Mouse (Mus musculus): ENCODE measurements around the gene Zfp667. TPM values are rescaled to one million over a fixed set of nuclear protein-coding genes. Genes with fewer than 3 reads are reported as not detected.

Gene Zfp667
- total and polyA plus RNA-seq, 2 experiments from 2014 or later, result 5.2 to 12.4 TPM

- H3K36me3 ChIP-seq (ENCODE audit: insufficient read depth, low read length), result no peaks in the 10 kb centered on the region
- H3K9ac ChIP-seq (replicated peaks; ENCODE audit: low read length, poor library complexity, severe bottlenecking), result no peak overlapping the region
- no peaks in the 10 kb centered on the region for H3K4me1 ChIP-seq (ENCODE audit: insufficient read depth, low read length)
- 60% methylated on average over 8 of the region's 8 CpGs for WGBS
- no peak overlapping the region for H3K4me2 ChIP-seq (ENCODE audit: low read depth, low read length, poor library complexity, severe bottlenecking)
- no peak for DNase-seq (ENCODE audit: low spot score)
- no peaks in the 10 kb centered on the region for H3K27me3 ChIP-seq (ENCODE audit: insufficient read depth, low read length)
- no peak for ATAC-seq (ENCODE audit: low FRiP score)
- no peak overlapping the region for H3K27ac ChIP-seq (ENCODE audit: low read depth, low read length)
- H3K9me3 ChIP-seq (ENCODE audit: low read length), result 0 out of 2 replicates have a peak, but pooled peaks cover 3% of the 10 kb centered on the region
- H3K4me3 ChIP-seq (ENCODE audit: low read depth, low read length), result no peak overlapping the region
- peak; percentile 63 for TF ChIP-seq CTCF (IDR thresholded peaks at IDR 0.05)
These were observed 20.7 kb upstream of the Zfp667 start for GRCm38 (mm10) chr7:6265695-6266094.

- TF ChIP-seq CTCF (IDR thresholded peaks at IDR 0.05), result no peak
- ATAC-seq (ENCODE audit: low FRiP score), result no peak
These were observed 8.5 kb upstream of the Zfp667 start for GRCm38 (mm10) chr7:6277906-6278305.

GRCm38 (mm10) chr7:6282749-6283148 lies 3.6 kb upstream of the Zfp667 start:
- Histone ChIP-seq H3K9me3 (ENCODE audit: low read length) (no peaks in the 10 kb centered on the region), H3K4me2 (ENCODE audit: low read depth, low read length, poor library complexity, severe bottlenecking) (peak overlapping the region; percentile 57), H3K27ac (ENCODE audit: low read depth, low read length) (peak overlapping the region; percentile 79; the same call in 1 of the 2 replicates), H3K4me3 (ENCODE audit: low read depth, low read length) (peak overlapping the region; percentile 45), H3K27me3 (ENCODE audit: insufficient read depth, low read length) (no peaks in the 10 kb centered on the region), H3K4me1 (ENCODE audit: insufficient read depth, low read length) (peaks cover 5% of the 10 kb centered on the region), H3K9ac (replicated peaks; ENCODE audit: low read length, poor library complexity, severe bottlenecking) (no peak overlapping the region; the same call in 1 of the 2 replicates), H3K36me3 (ENCODE audit: insufficient read depth, low read length) (no peaks in the 10 kb centered on the region)
- WGBS, result 0% methylated on average over 1 of the region's 1 CpGs
- peak; percentile 85 for TF ChIP-seq CTCF (IDR thresholded peaks at IDR 0.05)
- ATAC-seq (ENCODE audit: low FRiP score) (no peak), DNase-seq (ENCODE audit: low spot score) (peak; percentile 87)

More at GRCm38 (mm10) chr7:6277906-6278305, 8.5 kb upstream of the Zfp667 start:
- H3K4me3 ChIP-seq (ENCODE audit: low read depth, low read length), result no peak overlapping the region
- no peaks in the 10 kb centered on the region for H3K4me1 ChIP-seq (ENCODE audit: insufficient read depth, low read length)
- H3K27me3 ChIP-seq (ENCODE audit: insufficient read depth, low read length), result no peaks in the 10 kb centered on the region
- H3K9me3 ChIP-seq (ENCODE audit: low read length), result no peaks in the 10 kb centered on the region
- 53% methylated on average over 3 of the region's 3 CpGs for WGBS
- H3K27ac ChIP-seq (ENCODE audit: low read depth, low read length), result no peak overlapping the region
- no peak overlapping the region for H3K9ac ChIP-seq (replicated peaks; ENCODE audit: low read length, poor library complexity, severe bottlenecking)
- no peaks in the 10 kb centered on the region for H3K36me3 ChIP-seq (ENCODE audit: insufficient read depth, low read length)
- H3K4me2 ChIP-seq (ENCODE audit: low read depth, low read length, poor library complexity, severe bottlenecking), result no peak overlapping the region
- no peak for DNase-seq (ENCODE audit: low spot score)

GRCm38 (mm10) chr7:6283451-6284075 lies 2.8 kb upstream of the Zfp667 start:
- WGBS, result under 1% methylated on average over 23 of the region's 23 CpGs
- peak; percentile 75 for ATAC-seq (ENCODE audit: low FRiP score)

GRCm38 (mm10) chr7:6284442-6285012 lies 1.9 kb upstream of the Zfp667 start:
- ATAC-seq (ENCODE audit: low FRiP score) (no peak), DNase-seq (ENCODE audit: low spot score) (no peak)
- Histone ChIP-seq H3K4me2 (ENCODE audit: low read depth, low read length, poor library complexity, severe bottlenecking) (no peak overlapping the region), H3K9ac (replicated peaks; ENCODE audit: low read length, poor library complexity, severe bottlenecking) (no peak overlapping the region), H3K4me3 (ENCODE audit: low read depth, low read length) (no peak overlapping the region), H3K4me1 (ENCODE audit: insufficient read depth, low read length) (peaks cover 5% of the 10 kb centered on the region), H3K9me3 (ENCODE audit: low read length) (no peaks in the 10 kb centered on the region), H3K27ac (ENCODE audit: low read depth, low read length) (peak overlapping the region; percentile 79; the same call in 1 of the 2 replicates), H3K36me3 (ENCODE audit: insufficient read depth, low read length) (no peaks in the 10 kb centered on the region), H3K27me3 (ENCODE audit: insufficient read depth, low read length) (no peaks in the 10 kb centered on the region)
- TF ChIP-seq CTCF (IDR thresholded peaks at IDR 0.05), result no peak
- 85% methylated on average over 4 of the region's 4 CpGs for WGBS

More at GRCm38 (mm10) chr7:6283451-6284075, 2.8 kb upstream of the Zfp667 start:
- Histone ChIP-seq H3K27me3 (ENCODE audit: insufficient read depth, low read length) (no peaks in the 10 kb centered on the region), H3K27ac (ENCODE audit: low read depth, low read length) (peak overlapping the region; percentile 79), H3K9me3 (ENCODE audit: low read length) (no peaks in the 10 kb centered on the region), H3K4me2 (ENCODE audit: low read depth, low read length, poor library complexity, severe bottlenecking) (peak overlapping the region; percentile 57), H3K4me1 (ENCODE audit: insufficient read depth, low read length) (peaks cover 5% of the 10 kb centered on the region), H3K9ac (replicated peaks; ENCODE audit: low read length, poor library complexity, severe bottlenecking) (peak overlapping the region; percentile 62), H3K4me3 (ENCODE audit: low read depth, low read length) (peak overlapping the region; percentile 45), H3K36me3 (ENCODE audit: insufficient read depth, low read length) (no peaks in the 10 kb centered on the region)
- TF ChIP-seq CTCF (IDR thresholded peaks at IDR 0.05), result peak; percentile 64
- peak; percentile 94 for DNase-seq (ENCODE audit: low spot score)

- H3K4me3 ChIP-seq (ENCODE audit: low read depth, low read length), result no peak overlapping the region; the same call in 1 of the 2 replicates
- H3K4me1 ChIP-seq (ENCODE audit: insufficient read depth, low read length), result peaks cover 5% of the 10 kb centered on the region
- peak overlapping the region; percentile 83; the same call in 1 of the 2 replicates for H3K4me2 ChIP-seq (ENCODE audit: low read depth, low read length, poor library complexity, severe bottlenecking)
- WGBS, result 87% methylated on average over 6 of the region's 6 CpGs
- H3K27ac ChIP-seq (ENCODE audit: low read depth, low read length), result no peak overlapping the region
- TF ChIP-seq CTCF (IDR thresholded peaks at IDR 0.05), result no peak
- no peak overlapping the region for H3K9ac ChIP-seq (replicated peaks; ENCODE audit: low read length, poor library complexity, severe bottlenecking)
- DNase-seq (ENCODE audit: low spot score), result no peak
- H3K27me3 ChIP-seq (ENCODE audit: insufficient read depth, low read length), result no peaks in the 10 kb centered on the region
- ATAC-seq (ENCODE audit: low FRiP score), result no peak
- peaks cover under 1% of the 10 kb centered on the region; the same call in 1 of the 2 replicates for H3K36me3 ChIP-seq (ENCODE audit: insufficient read depth, low read length)
- no peaks in the 10 kb centered on the region for H3K9me3 ChIP-seq (ENCODE audit: low read length)
These were observed 1.0 kb upstream of the Zfp667 start for GRCm38 (mm10) chr7:6285366-6285765.

Measured in midbrain, postnatal 0 days (tissue).